Mouse (Mus musculus): ENCODE measurements around the gene Lrit2.

Lrit2 gene

GRCm38 (mm10) chr14:37111371-37111770, 43.6 kb downstream of the Lrit2 start:
- no peak for DNase-seq (ENCODE audit: low spot score)

GRCm38 (mm10) chr14:37112931-37113330, 45.2 kb downstream of the Lrit2 start:
- no peak for DNase-seq (ENCODE audit: low spot score)

- no peak for DNase-seq (ENCODE audit: low spot score)
Observed at GRCm38 (mm10) chr14:37113922-37114321, 46.2 kb downstream of the Lrit2 start, which contains the start of gene 2610528A11Rik. Gene 2610528A11Rik (minus strand): TSS chr14:37114022.

- DNase-seq (ENCODE audit: low spot score), result no peak
Observed at GRCm38 (mm10) chr14:37119233-37119632, 51.5 kb downstream of the Lrit2 start.

All from retina, embryonic 14.5 days (tissue).